Mouse (Mus musculus): Measurements from ENCODE around the gene Mta3. TPM values are rescaled to one million over a fixed set of nuclear protein-coding genes. Genes with fewer than 3 reads are reported as not detected.

The Mta3 gene
- polyA plus RNA-seq, 1 experiment from 2014 or later: 32.6 TPM

- no peak for DNase-seq (ENCODE audit: low spot score)
- H3K27ac ChIP-seq (replicated peaks): no peak overlapping the region
- 0 out of 2 replicates have a peak, but pooled peaks cover 5% of the 10 kb centered on the region for H3K4me1 ChIP-seq
- peaks cover 22% of the 10 kb centered on the region for H3K36me3 ChIP-seq
- no peak overlapping the region for H3K4me3 ChIP-seq
- peaks cover 14% of the 10 kb centered on the region; the same call in 1 of the 2 replicates for H3K9me3 ChIP-seq (replicated peaks)
- no peaks in the 10 kb centered on the region for H3K27me3 ChIP-seq (ENCODE audit: low read depth, poor library complexity, severe bottlenecking)
- 92% methylated on average over 11 of the region's 11 CpGs for WGBS
These were observed 38.4 kb downstream of the Mta3 start for GRCm38 (mm10) chr17:83744231-83744824.

- Histone ChIP-seq H3K27me3 (ENCODE audit: low read depth, poor library complexity, severe bottlenecking) (no peaks in the 10 kb centered on the region), H3K4me1 (0 out of 2 replicates have a peak, but pooled peaks cover 3% of the 10 kb centered on the region), H3K9me3 (replicated peaks) (peaks cover 14% of the 10 kb centered on the region; the same call in 1 of the 2 replicates), H3K27ac (replicated peaks) (no peak overlapping the region), H3K36me3 (peaks cover 16% of the 10 kb centered on the region), H3K4me3 (no peak overlapping the region)
- DNase-seq (ENCODE audit: low spot score): no peak
- WGBS: 91% methylated on average over 10 of the region's 10 CpGs
These were observed 41.6 kb downstream of the Mta3 start for GRCm38 (mm10) chr17:83747405-83748160.

- 93% methylated on average over 5 of the region's 5 CpGs for WGBS
- peaks cover 4% of the 10 kb centered on the region; the same call in 1 of the 2 replicates for H3K9me3 ChIP-seq (replicated peaks)
- no peak overlapping the region for H3K27ac ChIP-seq (replicated peaks)
- no peaks in the 10 kb centered on the region for H3K27me3 ChIP-seq (ENCODE audit: low read depth, poor library complexity, severe bottlenecking)
- H3K4me3 ChIP-seq: no peak overlapping the region
- peaks cover 11% of the 10 kb centered on the region for H3K36me3 ChIP-seq
- peaks cover 15% of the 10 kb centered on the region for H3K4me1 ChIP-seq
- no peak for DNase-seq (ENCODE audit: low spot score)
These were observed 44.4 kb downstream of the Mta3 start for GRCm38 (mm10) chr17:83750216-83750950.

GRCm38 (mm10) chr17:83753112-83753899 lies 47.3 kb downstream of the Mta3 start:
- Histone ChIP-seq H3K36me3 (peaks cover 24% of the 10 kb centered on the region), H3K4me1 (peaks cover 15% of the 10 kb centered on the region), H3K9me3 (replicated peaks) (no peaks in the 10 kb centered on the region), H3K4me3 (no peak overlapping the region), H3K27me3 (ENCODE audit: low read depth, poor library complexity, severe bottlenecking) (no peaks in the 10 kb centered on the region), H3K27ac (replicated peaks) (0 out of 2 replicates have a peak overlapping the region, but pooled peaks have one; percentile 6)
- DNase-seq (ENCODE audit: low spot score): no peak
- WGBS: 76% methylated on average over 11 of the region's 11 CpGs

GRCm38 (mm10) chr17:83758096-83758495 lies 52.1 kb downstream of the Mta3 start:
- Histone ChIP-seq H3K36me3 (peaks cover 36% of the 10 kb centered on the region), H3K27ac (replicated peaks) (no peak overlapping the region)

GRCm38 (mm10) chr17:83759547-83759946 lies 53.6 kb downstream of the Mta3 start:
- Histone ChIP-seq H3K4me3 (no peak overlapping the region), H3K4me1 (no peaks in the 10 kb centered on the region), H3K27ac (replicated peaks) (no peak overlapping the region), H3K9me3 (replicated peaks) (no peaks in the 10 kb centered on the region), H3K27me3 (ENCODE audit: low read depth, poor library complexity, severe bottlenecking) (no peaks in the 10 kb centered on the region), H3K36me3 (peaks cover 42% of the 10 kb centered on the region)
- WGBS: 54% methylated on average over 4 of the region's 4 CpGs
- no peak for DNase-seq (ENCODE audit: low spot score)

More at GRCm38 (mm10) chr17:83758096-83758495, 52.1 kb downstream of the Mta3 start:
- H3K4me1 ChIP-seq: peaks cover 10% of the 10 kb centered on the region
- H3K9me3 ChIP-seq (replicated peaks): no peaks in the 10 kb centered on the region
- no peak for DNase-seq (ENCODE audit: low spot score)
- no peaks in the 10 kb centered on the region for H3K27me3 ChIP-seq (ENCODE audit: low read depth, poor library complexity, severe bottlenecking)
- 93% methylated on average over 10 of the region's 10 CpGs for WGBS
- H3K4me3 ChIP-seq: no peak overlapping the region

GRCm38 (mm10) chr17:83764538-83764937 lies 58.6 kb downstream of the Mta3 start:
- Histone ChIP-seq H3K27me3 (ENCODE audit: low read depth, poor library complexity, severe bottlenecking) (no peaks in the 10 kb centered on the region), H3K36me3 (peaks cover 36% of the 10 kb centered on the region), H3K4me3 (no peak overlapping the region), H3K9me3 (replicated peaks) (no peaks in the 10 kb centered on the region), H3K27ac (replicated peaks) (no peak overlapping the region), H3K4me1 (no peaks in the 10 kb centered on the region)
- 86% methylated on average over 4 of the region's 4 CpGs for WGBS
- DNase-seq (ENCODE audit: low spot score): no peak

- Histone ChIP-seq H3K4me3 (no peak overlapping the region), H3K27me3 (ENCODE audit: low read depth, poor library complexity, severe bottlenecking) (no peaks in the 10 kb centered on the region), H3K4me1 (no peaks in the 10 kb centered on the region), H3K27ac (replicated peaks) (no peak overlapping the region), H3K36me3 (peaks cover 33% of the 10 kb centered on the region), H3K9me3 (replicated peaks) (no peaks in the 10 kb centered on the region)
- 96% methylated on average over 7 of the region's 7 CpGs for WGBS
- DNase-seq (ENCODE audit: low spot score): no peak
These were observed 61.1 kb downstream of the Mta3 start for GRCm38 (mm10) chr17:83767064-83767463.

- Histone ChIP-seq H3K4me3 (no peak overlapping the region), H3K4me1 (peaks cover 7% of the 10 kb centered on the region), H3K27ac (replicated peaks) (no peak overlapping the region), H3K27me3 (ENCODE audit: low read depth, poor library complexity, severe bottlenecking) (no peaks in the 10 kb centered on the region), H3K9me3 (replicated peaks) (no peaks in the 10 kb centered on the region), H3K36me3 (peaks cover 21% of the 10 kb centered on the region)
- DNase-seq (ENCODE audit: low spot score): no peak
- WGBS: 94% methylated on average over 10 of the region's 10 CpGs
These were observed 62.3 kb downstream of the Mta3 start for GRCm38 (mm10) chr17:83768309-83768708.

GRCm38 (mm10) chr17:83770371-83770770 lies 64.4 kb downstream of the Mta3 start:
- no peaks in the 10 kb centered on the region for H3K9me3 ChIP-seq (replicated peaks)
- WGBS: 90% methylated on average over 6 of the region's 6 CpGs
- H3K4me1 ChIP-seq: peaks cover 7% of the 10 kb centered on the region
- no peak overlapping the region for H3K4me3 ChIP-seq
- H3K27ac ChIP-seq (replicated peaks): no peak overlapping the region
- no peak for DNase-seq (ENCODE audit: low spot score)
- H3K27me3 ChIP-seq (ENCODE audit: low read depth, poor library complexity, severe bottlenecking): no peaks in the 10 kb centered on the region
- peaks cover 14% of the 10 kb centered on the region for H3K36me3 ChIP-seq

- Histone ChIP-seq H3K27me3 (ENCODE audit: low read depth, poor library complexity, severe bottlenecking) (no peaks in the 10 kb centered on the region), H3K36me3 (peaks cover 14% of the 10 kb centered on the region), H3K9me3 (replicated peaks) (no peaks in the 10 kb centered on the region), H3K4me3 (no peak overlapping the region), H3K27ac (replicated peaks) (no peak overlapping the region), H3K4me1 (peaks cover 7% of the 10 kb centered on the region)
- DNase-seq (ENCODE audit: low spot score): no peak
- WGBS: 92% methylated on average over 7 of the region's 7 CpGs
These were observed 65.0 kb downstream of the Mta3 start for GRCm38 (mm10) chr17:83770931-83771330.

GRCm38 (mm10) chr17:83772110-83772509 lies 66.1 kb downstream of the Mta3 start:
- no peak for DNase-seq (ENCODE audit: low spot score)
- H3K4me1 ChIP-seq: peaks cover 7% of the 10 kb centered on the region
- H3K9me3 ChIP-seq (replicated peaks): no peaks in the 10 kb centered on the region
- peaks cover 5% of the 10 kb centered on the region for H3K36me3 ChIP-seq
- no peak overlapping the region for H3K27ac ChIP-seq (replicated peaks)
- H3K27me3 ChIP-seq (ENCODE audit: low read depth, poor library complexity, severe bottlenecking): no peaks in the 10 kb centered on the region
- H3K4me3 ChIP-seq: no peak overlapping the region
- 93% methylated on average over 9 of the region's 9 CpGs for WGBS
